Mouse (Mus musculus) kidney, embryonic 16.5 days (tissue): Measurements from ENCODE around the gene Ndufv3. TPM values are rescaled to one million over a fixed set of nuclear protein-coding genes. Genes with fewer than 3 reads are reported as not detected.
A peak's percentile ranks its signal among the peaks of the same experiment; 100 is the strongest.

Experiments
- ATAC-seq: fragments of 200-750 bp; cut with Nextera tagmentation; 2 replicates; pipeline ENCODE4 v1.8.0; 2017; ENCODE audit warnings: moderate TSS enrichment; ENCODE audit not compliant: low FRiP score, low TSS enrichment
- H3K27ac ChIP-seq: fragments of 300-500 bp; sonication (generic); 2 replicates; pipeline ENCODE4 v1.5.1; 2014; ENCODE audit warnings: low read length
- H3K27me3 ChIP-seq: fragments of 300-500 bp; sonication (generic); 2 replicates; pipeline ENCODE4 v1.6.1; 2014; ENCODE audit warnings: low read length, control low read depth, mixed read lengths; ENCODE audit not compliant: insufficient read depth
- H3K36me3 ChIP-seq: fragments of 300-500 bp; sonication (generic); 2 replicates; pipeline ENCODE4 v1.6.1; 2014; ENCODE audit warnings: low read length, control low read depth, mixed read lengths; ENCODE audit not compliant: insufficient read depth
- H3K4me1 ChIP-seq: fragments of 300-500 bp; sonication (generic); 2 replicates; pipeline ENCODE4 v1.6.1; 2014; ENCODE audit warnings: low read length, control low read depth, mixed read lengths; ENCODE audit not compliant: insufficient read depth
- H3K4me2 ChIP-seq: fragments of 300-500 bp; sonication (generic); replicated peaks from 2 replicates; pipeline ENCODE4 v1.6.1; 2014; ENCODE audit warnings: low read depth, low read length
- H3K4me3 ChIP-seq: fragments of 300-500 bp; sonication (generic); 2 replicates; pipeline ENCODE4 v1.5.1; 2014; ENCODE audit warnings: mild to moderate bottlenecking, low read length
- H3K9ac ChIP-seq: fragments of 300-500 bp; sonication (generic); replicated peaks from 2 replicates; pipeline ENCODE4 v1.6.1; 2014; ENCODE audit warnings: low read length
- H3K9me3 ChIP-seq: fragments of 300-500 bp; sonication (generic); 2 replicates; pipeline ENCODE4 v1.6.1; 2016; ENCODE audit warnings: low read length, control low read depth
- WGBS: fragments of 180-500 bp; shearing (Covaris S2); extraction: QIAGEN DNeasy Blood & Tissue Kit; methylation state at CpG from one replicate; pipeline ENCODE4 v1.1.7; 2014; 5-methylcytosine and 5-hydroxymethylcytosine counted together
- polyA plus RNA-seq: library from polyadenylated mRNA; unstranded; fragments of >200 nt; fragmentation: Nextera tagmentation; extraction: Ambion mirVana; gene quantifications from 2 replicates; pipeline ENCODE4 v1.2.1, GENCODE M21; 2015

The Ndufv3 gene
- polyA plus RNA-seq: 262 and 271 TPM in 2 replicates

- no peaks in the 10 kb centered on the region for H3K27me3 ChIP-seq
- ATAC-seq: peak; percentile 98
- H3K36me3 ChIP-seq: peaks cover 16% of the 10 kb centered on the region
- H3K9me3 ChIP-seq: no peaks in the 10 kb centered on the region
- H3K9ac ChIP-seq: peak within 1 kb of the TSS; percentile 66
- H3K4me2 ChIP-seq: peak within 1 kb of the TSS; percentile 76
- under 1% methylated on average over 45 of the region's 45 CpGs for WGBS
- H3K27ac ChIP-seq: peak within 1 kb of the TSS; percentile 63
- peaks cover 15% of the 10 kb centered on the region for H3K4me1 ChIP-seq
- H3K4me3 ChIP-seq: peak within 1 kb of the TSS; percentile 65
Observed at GRCm38 (mm10) chr17:31519946-31520838, at the start of gene Ndufv3, which contains the start of gene Wdr4. TSS of gene Ndufv3 (plus strand) at chr17:31520115. TSS of gene Wdr4 (minus strand) at chr17:31519980.

- Histone ChIP-seq H3K4me1 (no peaks in the 10 kb centered on the region), H3K27ac (no peak overlapping the region), H3K36me3 (peaks cover 28% of the 10 kb centered on the region), H3K4me3 (no peak overlapping the region), H3K9ac (no peak overlapping the region), H3K4me2 (no peak overlapping the region), H3K9me3 (no peaks in the 10 kb centered on the region; the same call in 1 of the 2 replicates), H3K27me3 (no peaks in the 10 kb centered on the region)
- 94% methylated on average over 4 of the region's 5 CpGs for WGBS
- no peak for ATAC-seq
Observed at GRCm38 (mm10) chr17:31470766-31471418, 49.0 kb upstream of the Ndufv3 start.

GRCm38 (mm10) chr17:31474388-31474787, 45.5 kb upstream of the Ndufv3 start:
- WGBS: 83% methylated on average over 6 of the region's 6 CpGs
- no peaks in the 10 kb centered on the region for H3K4me1 ChIP-seq
- no peaks in the 10 kb centered on the region for H3K9me3 ChIP-seq

GRCm38 (mm10) chr17:31478606-31479005, 41.3 kb upstream of the Ndufv3 start:
- Histone ChIP-seq H3K4me3 (no peak overlapping the region), H3K9me3 (no peaks in the 10 kb centered on the region), H3K27me3 (no peaks in the 10 kb centered on the region), H3K4me1 (no peaks in the 10 kb centered on the region; the same call in 1 of the 2 replicates), H3K27ac (no peak overlapping the region), H3K36me3 (no peaks in the 10 kb centered on the region), H3K9ac (no peak overlapping the region), H3K4me2 (no peak overlapping the region)
- no peak for ATAC-seq
- 81% methylated on average over 7 of the region's 7 CpGs for WGBS

More at GRCm38 (mm10) chr17:31474388-31474787, 45.5 kb upstream of the Ndufv3 start:
- no peak overlapping the region for H3K4me2 ChIP-seq
- no peak overlapping the region for H3K27ac ChIP-seq
- H3K27me3 ChIP-seq: no peaks in the 10 kb centered on the region
- no peak for ATAC-seq
- H3K36me3 ChIP-seq: peaks cover 15% of the 10 kb centered on the region; the same call in 1 of the 2 replicates
- H3K4me3 ChIP-seq: no peak overlapping the region
- H3K9ac ChIP-seq: no peak overlapping the region

GRCm38 (mm10) chr17:31479108-31479844, 40.6 kb upstream of the Ndufv3 start:
- WGBS: 45% methylated on average over 11 of the region's 11 CpGs
- Histone ChIP-seq H3K9ac (no peak overlapping the region), H3K27me3 (no peaks in the 10 kb centered on the region), H3K4me2 (no peak overlapping the region), H3K36me3 (no peaks in the 10 kb centered on the region), H3K4me1 (no peaks in the 10 kb centered on the region; the same call in 1 of the 2 replicates), H3K9me3 (no peaks in the 10 kb centered on the region), H3K4me3 (no peak overlapping the region), H3K27ac (no peak overlapping the region)
- ATAC-seq: no peak

- ATAC-seq: no peak
- peaks cover 3% of the 10 kb centered on the region; the same call in 1 of the 2 replicates for H3K4me1 ChIP-seq
- H3K9ac ChIP-seq: no peak overlapping the region
- no peak overlapping the region for H3K4me3 ChIP-seq
- H3K27me3 ChIP-seq: no peaks in the 10 kb centered on the region
- 68% methylated on average over 10 of the region's 10 CpGs for WGBS
- H3K36me3 ChIP-seq: no peaks in the 10 kb centered on the region
- no peak overlapping the region for H3K27ac ChIP-seq
- H3K9me3 ChIP-seq: no peaks in the 10 kb centered on the region
- no peak overlapping the region for H3K4me2 ChIP-seq
Observed at GRCm38 (mm10) chr17:31486616-31487198, 33.2 kb upstream of the Ndufv3 start.

GRCm38 (mm10) chr17:31487433-31488060, 32.4 kb upstream of the Ndufv3 start:
- no peaks in the 10 kb centered on the region for H3K9me3 ChIP-seq
- no peak overlapping the region for H3K4me2 ChIP-seq
- H3K4me1 ChIP-seq: peaks cover 3% of the 10 kb centered on the region; the same call in 1 of the 2 replicates
- no peak overlapping the region for H3K4me3 ChIP-seq
- H3K27ac ChIP-seq: no peak overlapping the region
- H3K36me3 ChIP-seq: no peaks in the 10 kb centered on the region
- WGBS: 29% methylated on average over 6 of the region's 6 CpGs
- H3K27me3 ChIP-seq: no peaks in the 10 kb centered on the region
- 0 out of 2 replicates have a peak, but pooled peaks have one; percentile 31 for ATAC-seq
- no peak overlapping the region for H3K9ac ChIP-seq

- no peak for ATAC-seq
Observed at GRCm38 (mm10) chr17:31491355-31491754, 28.6 kb upstream of the Ndufv3 start.

GRCm38 (mm10) chr17:31492416-31492815, 27.5 kb upstream of the Ndufv3 start:
- Histone ChIP-seq H3K4me3 (no peak overlapping the region), H3K4me2 (no peak overlapping the region), H3K27ac (no peak overlapping the region), H3K4me1 (no peaks in the 10 kb centered on the region), H3K36me3 (peaks cover 23% of the 10 kb centered on the region), H3K9me3 (no peaks in the 10 kb centered on the region), H3K27me3 (no peaks in the 10 kb centered on the region), H3K9ac (no peak overlapping the region)
- WGBS: 0% methylated on average over 2 of the region's 2 CpGs
- ATAC-seq: peak; percentile 39; the same call in 1 of the 2 replicates

More at GRCm38 (mm10) chr17:31491355-31491754, 28.6 kb upstream of the Ndufv3 start:
- Histone ChIP-seq H3K9me3 (no peaks in the 10 kb centered on the region), H3K36me3 (peaks cover 16% of the 10 kb centered on the region), H3K9ac (no peak overlapping the region), H3K4me2 (no peak overlapping the region), H3K27me3 (no peaks in the 10 kb centered on the region), H3K4me3 (no peak overlapping the region), H3K4me1 (0 out of 2 replicates have a peak, but pooled peaks cover 3% of the 10 kb centered on the region), H3K27ac (no peak overlapping the region)
